In the genomic region with DNA sequence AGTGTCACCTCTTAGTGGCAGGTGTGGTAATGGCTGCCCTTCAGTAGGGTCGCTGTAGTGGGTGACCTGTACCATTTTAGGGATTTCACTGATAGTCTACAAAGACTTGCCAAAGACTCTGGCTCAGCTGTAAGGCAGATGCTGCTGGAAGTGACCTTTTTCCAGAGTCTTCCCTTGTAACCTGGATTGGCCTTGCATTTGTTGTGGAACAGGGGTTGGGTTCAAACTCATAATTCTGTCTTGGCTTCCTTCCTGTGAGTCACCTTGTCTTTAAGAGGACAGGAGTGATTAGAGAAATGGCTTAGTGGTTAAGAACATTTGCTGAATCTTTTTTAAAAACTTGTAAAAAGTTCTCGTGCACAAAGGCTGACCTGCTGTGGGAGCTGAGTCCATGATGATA, we compare ENCODE assay signal across 12 mouse cellular contexts. TPM values are rescaled to one million over a fixed set of nuclear protein-coding genes. Genes with fewer than 3 reads are reported as not detected.
A peak's percentile ranks its signal among the peaks of the same experiment; 100 is the strongest.
DNase-seq lines count a peak whose midpoint lies in the region; ATAC-seq and TF ChIP-seq lines count a peak whose summit lies in the region.
"Had no signal": no experiment of that assay in that cellular context is flagged by ENCODE, and none has a peak within 500 bp of the region (broad histone marks: within the 10 kb centered on the region; RNA-seq: fewer than 3 reads in every experiment).

No protein-coding gene starts in this region.

- peaks cover 43% of the 10 kb centered on the region for H3K4me1 ChIP-seq in forebrain, embryonic 12.5 days
- peaks cover 7% of the 10 kb centered on the region; the same call in 1 of the 2 replicates for H3K4me1 ChIP-seq in forebrain, embryonic 11.5 days (replicated peaks; ENCODE audit: control insufficient read depth, insufficient read depth, low read length)
- H3K4me1 ChIP-seq in megakaryocyte, embryonic 14.5 days: peaks cover 79% of the 10 kb centered on the region
- H3K4me1 ChIP-seq in intestine, postnatal 0 days (replicated peaks; ENCODE audit: control insufficient read depth, insufficient read depth, low read length): peaks cover 9% of the 10 kb centered on the region
- peaks cover 9% of the 10 kb centered on the region for H3K4me1 ChIP-seq in stomach, embryonic 14.5 days (ENCODE audit: control insufficient read depth, insufficient read depth, low read length)

- H3K27ac ChIP-seq in forebrain, embryonic 12.5 days: no peak overlapping the region
- no peak overlapping the region for H3K27ac ChIP-seq in forebrain, embryonic 11.5 days (ENCODE audit: low read depth, low read length)
- H3K27ac ChIP-seq in intestine, postnatal 0 days (ENCODE audit: low read depth, low read length): peak overlapping the region; percentile 79; the same call in 1 of the 2 replicates
- no peak overlapping the region for H3K27ac ChIP-seq in stomach, embryonic 14.5 days (ENCODE audit: low read length)

- H3K9ac ChIP-seq in forebrain, embryonic 12.5 days: 0 out of 2 replicates have a peak overlapping the region, but pooled peaks have one; percentile 91
- no peak overlapping the region for H3K9ac ChIP-seq in forebrain, embryonic 11.5 days (ENCODE audit: low read length)
- no peak overlapping the region for H3K9ac ChIP-seq in intestine, postnatal 0 days (ENCODE audit: low read depth, low read length)
- H3K9ac ChIP-seq in stomach, embryonic 14.5 days (replicated peaks; ENCODE audit: low read depth, low read length): no peak overlapping the region

- no peak for TF ChIP-seq CTCF in intestine, postnatal 0 days (IDR thresholded peaks at IDR 0.05; ENCODE audit: low read depth)

- H3K27me3 ChIP-seq in forebrain, embryonic 12.5 days: peaks cover 4% of the 10 kb centered on the region; the same call in 1 of the 2 replicates
- no peaks in the 10 kb centered on the region for H3K27me3 ChIP-seq in forebrain, embryonic 11.5 days (ENCODE audit: control insufficient read depth, insufficient read depth, low read length)
- peaks cover 22% of the 10 kb centered on the region for H3K27me3 ChIP-seq in megakaryocyte, embryonic 14.5 days (replicated peaks)
- no peaks in the 10 kb centered on the region for H3K27me3 ChIP-seq in intestine, postnatal 0 days (replicated peaks; ENCODE audit: control insufficient read depth, insufficient read depth, low read length)
- no peaks in the 10 kb centered on the region for H3K27me3 ChIP-seq in stomach, embryonic 14.5 days (ENCODE audit: control insufficient read depth, insufficient read depth, low read length)

- H3K4me2 ChIP-seq in forebrain, embryonic 12.5 days: peak overlapping the region; percentile 90
- H3K4me2 ChIP-seq in forebrain, embryonic 11.5 days (ENCODE audit: low read depth, low read length, severe bottlenecking): no peak overlapping the region
- peak overlapping the region; percentile 77; the same call in 1 of the 2 replicates for H3K4me2 ChIP-seq in intestine, postnatal 0 days (replicated peaks; ENCODE audit: low read depth)
- peak overlapping the region; percentile 76; the same call in 1 of the 2 replicates for H3K4me2 ChIP-seq in stomach, embryonic 14.5 days (replicated peaks; ENCODE audit: low read depth, low read length)

- no peaks in the 10 kb centered on the region for H3K9me3 ChIP-seq in forebrain, embryonic 12.5 days
- no peaks in the 10 kb centered on the region for H3K9me3 ChIP-seq in forebrain, embryonic 11.5 days (ENCODE audit: control insufficient read depth, low read length)
- H3K9me3 ChIP-seq in megakaryocyte, embryonic 14.5 days: no peaks in the 10 kb centered on the region
- H3K9me3 ChIP-seq in intestine, postnatal 0 days (ENCODE audit: control insufficient read depth): no peaks in the 10 kb centered on the region
- no peaks in the 10 kb centered on the region for H3K9me3 ChIP-seq in stomach, embryonic 14.5 days (ENCODE audit: control insufficient read depth, low read depth, low read length)

- peaks cover 48% of the 10 kb centered on the region for H3K36me3 ChIP-seq in forebrain, embryonic 12.5 days (replicated peaks)
- H3K36me3 ChIP-seq in forebrain, embryonic 11.5 days (ENCODE audit: control insufficient read depth, insufficient read depth, low read length): peaks cover 22% of the 10 kb centered on the region
- peaks cover 57% of the 10 kb centered on the region for H3K36me3 ChIP-seq in megakaryocyte, embryonic 14.5 days (replicated peaks; ENCODE audit: low read length)
- peaks cover 48% of the 10 kb centered on the region for H3K36me3 ChIP-seq in intestine, postnatal 0 days (ENCODE audit: control insufficient read depth, insufficient read depth)
- peaks cover 48% of the 10 kb centered on the region for H3K36me3 ChIP-seq in stomach, embryonic 14.5 days (ENCODE audit: control insufficient read depth, insufficient read depth, low read length)

- WGBS in forebrain, embryonic 12.5 days: 87% methylated on average over 2 of the region's 2 CpGs
- 91% methylated on average over 2 of the region's 2 CpGs for WGBS in forebrain, embryonic 11.5 days
- 50% methylated on average over 2 of the region's 2 CpGs for WGBS in intestine, postnatal 0 days
- WGBS in stomach, embryonic 14.5 days: 73% methylated on average over 2 of the region's 2 CpGs

- DNase-seq in forebrain, embryonic 11.5 days (ENCODE audit: low spot score): no peak
- DNase-seq in spleen, postnatal 14 days (ENCODE audit: low spot score in 2 of 2): no peak
- DNase-seq: cerebellum, adult 9-10 months; gastrocnemius, postnatal 10 days; layer of hippocampus, adult 9-11 months had no signal

- ATAC-seq in forebrain, embryonic 12.5 days (ENCODE audit: low FRiP score): no peak
- no peak for ATAC-seq in forebrain, embryonic 11.5 days (replicated peaks; ENCODE audit: low FRiP score)
- ATAC-seq in megakaryocyte, adult 5-6 weeks (ENCODE audit: poor library complexity, severe bottlenecking): no peak
- ATAC-seq in intestine, postnatal 0 days: no peak
- ATAC-seq in stomach, embryonic 14.5 days (ENCODE audit: insufficient number of reproducible peaks, insufficient read depth, low FRiP score, low read depth): no peak
- ATAC-seq in CD4-positive, CD25-positive, alpha-beta regulatory T cell, adult 4 months: no peak

- H3K4me3 ChIP-seq in forebrain, embryonic 12.5 days (replicated peaks): no peak overlapping the region
- H3K4me3 ChIP-seq in forebrain, embryonic 11.5 days (ENCODE audit: low read depth, low read length): no peak overlapping the region
- peak overlapping the region; percentile 98 for H3K4me3 ChIP-seq in megakaryocyte, embryonic 14.5 days (replicated peaks)
- no peak overlapping the region for H3K4me3 ChIP-seq in intestine, postnatal 0 days (ENCODE audit: low read depth, low read length)
- H3K4me3 ChIP-seq in stomach, embryonic 14.5 days (ENCODE audit: low read depth, low read length): no peak overlapping the region

RNA-seq across cellular contexts. Expression of gene Cygb, which starts 19.3 kb away (rescaled TPM):
- polyA plus RNA-seq in forebrain, embryonic 12.5 days (2016; fragmentation: Nextera tagmentation; extraction: Ambion mirVana): 4.2 and 4.3 TPM in 2 replicates
- polyA plus RNA-seq in forebrain, embryonic 11.5 days (2014; fragmentation: Nextera tagmentation; extraction: Ambion mirVana): 1.7 TPM in 2 replicates
- polyA plus RNA-seq in megakaryocyte, embryonic 14.5 days (2012; ENCODE audit: insufficient read depth, low replicate concordance): not detected in 2 replicates
- not detected in 2 replicates for total RNA-seq in megakaryocyte, adult 5-6 weeks (2015)
- total RNA-seq in megakaryocyte, adult 5-6 weeks (2017): not detected in 2 replicates
- 17.5 and 20.2 TPM in 2 replicates for polyA plus RNA-seq in intestine, postnatal 0 days (2015; fragmentation: Nextera tagmentation; extraction: Ambion mirVana)
- polyA plus RNA-seq in stomach, embryonic 14.5 days (2014; fragmentation: Nextera tagmentation; extraction: Ambion mirVana): 19.9 and 20.8 TPM in 2 replicates
- not detected for polyA plus RNA-seq in CD4-positive, CD25-positive, alpha-beta regulatory T cell, adult 4 months (2017; shearing (Covaris generic))
- total RNA-seq: megakaryocyte progenitor cell, adult 5-6 weeks had no signal

RNA-seq across cellular contexts. Expression of gene Prcd, which starts 20.1 kb away (rescaled TPM):
- polyA plus RNA-seq in forebrain, embryonic 12.5 days (2016; fragmentation: Nextera tagmentation; extraction: Ambion mirVana): 0.76 and 1.3 TPM in 2 replicates
- 0.23 and 0.67 TPM in 2 replicates for polyA plus RNA-seq in forebrain, embryonic 11.5 days (2014; fragmentation: Nextera tagmentation; extraction: Ambion mirVana)
- not detected in 2 replicates for polyA plus RNA-seq in megakaryocyte, embryonic 14.5 days (2012; ENCODE audit: insufficient read depth, low replicate concordance)
- 0.80 TPM in 1 of 2 replicates, not detected in the other for total RNA-seq in megakaryocyte, adult 5-6 weeks (2015)
- total RNA-seq in megakaryocyte, adult 5-6 weeks (2017): not detected in 2 replicates
- 0.84 and 1.1 TPM in 2 replicates for polyA plus RNA-seq in intestine, postnatal 0 days (2015; fragmentation: Nextera tagmentation; extraction: Ambion mirVana)
- 1.2 and 1.7 TPM in 2 replicates for polyA plus RNA-seq in stomach, embryonic 14.5 days (2014; fragmentation: Nextera tagmentation; extraction: Ambion mirVana)
- polyA plus RNA-seq in CD4-positive, CD25-positive, alpha-beta regulatory T cell, adult 4 months (2017; shearing (Covaris generic)): not detected

RNA-seq across cellular contexts. Expression of gene Rhbdf2, which starts 46.6 kb away (rescaled TPM):
- polyA plus RNA-seq in forebrain, embryonic 12.5 days (2016; fragmentation: Nextera tagmentation; extraction: Ambion mirVana): 1.4 and 1.9 TPM in 2 replicates
- polyA plus RNA-seq in forebrain, embryonic 11.5 days (2014; fragmentation: Nextera tagmentation; extraction: Ambion mirVana): 2.5 and 2.7 TPM in 2 replicates
- polyA plus RNA-seq in megakaryocyte, embryonic 14.5 days (2012; ENCODE audit: insufficient read depth, low replicate concordance): 22.9 and 66.2 TPM in 2 replicates
- total RNA-seq in megakaryocyte, adult 5-6 weeks (2015): 20.9 and 21.8 TPM in 2 replicates
- total RNA-seq in megakaryocyte, adult 5-6 weeks (2017): 16.2 TPM in 2 replicates
- polyA plus RNA-seq in intestine, postnatal 0 days (2015; fragmentation: Nextera tagmentation; extraction: Ambion mirVana): 7.6 and 8.4 TPM in 2 replicates
- polyA plus RNA-seq in stomach, embryonic 14.5 days (2014; fragmentation: Nextera tagmentation; extraction: Ambion mirVana): 4.5 and 6.2 TPM in 2 replicates
- polyA plus RNA-seq in CD4-positive, CD25-positive, alpha-beta regulatory T cell, adult 4 months (2017; shearing (Covaris generic)): 1 to 10 TPM; 3.3 to 4.3 TPM
